Mouse (Mus musculus): ENCODE results near the gene Irf2bp1.

- TF ChIP-seq CTCF (IDR thresholded peaks at IDR 0.05; ENCODE audit: extremely low read depth, insufficient read depth, low read length) (no peak), POLR2A (IDR thresholded peaks at IDR 0.05; ENCODE audit: extremely low read depth, insufficient read depth, low read length) (no peak)
Measured at GRCm38 (mm10) chr7:19012025-19012621, 8.3 kb downstream of the Irf2bp1 start.
